Mouse (Mus musculus) liver, embryonic 14.5 days (tissue): ENCODE data around the gene Usp3.

Source experiments
- CTCF ChIP-seq: IDR thresholded peaks from 2 replicates; pipeline ENCODE4 v1.5.1; 2016; ENCODE audit warnings: antibody characterized with exemption, low read depth, control low read depth
- EP300 ChIP-seq: IDR thresholded peaks from 2 replicates; pipeline ENCODE4 v1.6.1; 2016; ENCODE audit warnings: antibody characterized with exemption, low read depth

GRCm38 (mm10) chr9:66598636-66599035 lies 5.7 kb upstream of the Usp3 start:
- TF ChIP-seq CTCF (no peak), EP300 (no peak)
